10 mouse cellular contexts compared by ENCODE assay signal in the genomic region with DNA sequence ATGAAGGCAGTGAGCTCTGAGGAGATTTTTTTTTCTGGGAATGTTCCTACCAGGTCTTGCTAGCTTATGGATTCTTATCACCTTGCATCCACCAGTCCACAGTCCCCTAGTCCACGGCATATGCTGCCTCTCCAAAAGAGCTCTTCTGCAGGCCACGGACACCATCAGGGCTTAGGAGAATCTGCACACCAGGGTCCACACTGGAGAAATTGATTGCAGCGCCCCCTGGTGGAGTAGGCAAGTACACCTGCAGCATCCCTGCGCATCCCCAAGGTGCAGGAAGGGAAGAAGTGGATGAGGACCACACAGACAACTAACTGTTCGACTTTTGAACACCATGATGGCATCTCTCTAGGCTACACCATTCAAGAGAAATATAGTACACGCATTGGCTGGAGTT.
DNase-seq lines count a peak whose midpoint lies in the region; ATAC-seq and TF ChIP-seq lines count a peak whose summit lies in the region.
"Had no signal": no experiment of that assay in that cellular context is flagged by ENCODE, and none has a peak within 500 bp of the region (broad histone marks: within the 10 kb centered on the region; RNA-seq: fewer than 3 reads in every experiment).

No protein-coding gene starts in this region.

- no peak overlapping the region for H3K4me3 ChIP-seq in layer of hippocampus, adult 2 months
- H3K4me3 ChIP-seq: erythroblast, embryonic 14.5 days; megakaryocyte, embryonic 14.5 days had no signal

- peak; percentile 94 for TF ChIP-seq CTCF in layer of hippocampus, adult 2 months (conservative IDR thresholded peaks at IDR 0.05)

- ATAC-seq in frontal cortex, adult (ENCODE audit: low TSS enrichment), result peak; percentile 80
- peak; percentile 63; the same call in 1 of the 2 replicates for ATAC-seq in megakaryocyte-erythroid progenitor cell, adult 5-6 weeks (replicated peaks; ENCODE audit: low FRiP score, low TSS enrichment, poor library complexity, severe bottlenecking)
- ATAC-seq in erythroid progenitor cell, adult 5-6 weeks (replicated peaks; ENCODE audit: low FRiP score, poor library complexity, severe bottlenecking), result no peak

- H3K27ac ChIP-seq in layer of hippocampus, adult 2 months, result peak overlapping the region; percentile 59; the same call in 1 of the 2 replicates

- peak; percentile 18 for DNase-seq in ovary, postnatal 10 days (ENCODE audit: low spot score)
- no peak for DNase-seq in ovary, adult 18-20 months (ENCODE audit: low spot score)
- peak; percentile 55 to 60 for DNase-seq in cerebellum, adult 18-20 months
- DNase-seq in layer of hippocampus, adult 2 months (ENCODE audit: low spot score in 2 of 2), result peak; percentile 68 to 85
- DNase-seq in skeletal muscle tissue, adult 2 months (ENCODE audit: low read depth, low spot score), result peak; percentile 3
